Mouse (Mus musculus): ENCODE data around the gene Mrs2.

DNA sequence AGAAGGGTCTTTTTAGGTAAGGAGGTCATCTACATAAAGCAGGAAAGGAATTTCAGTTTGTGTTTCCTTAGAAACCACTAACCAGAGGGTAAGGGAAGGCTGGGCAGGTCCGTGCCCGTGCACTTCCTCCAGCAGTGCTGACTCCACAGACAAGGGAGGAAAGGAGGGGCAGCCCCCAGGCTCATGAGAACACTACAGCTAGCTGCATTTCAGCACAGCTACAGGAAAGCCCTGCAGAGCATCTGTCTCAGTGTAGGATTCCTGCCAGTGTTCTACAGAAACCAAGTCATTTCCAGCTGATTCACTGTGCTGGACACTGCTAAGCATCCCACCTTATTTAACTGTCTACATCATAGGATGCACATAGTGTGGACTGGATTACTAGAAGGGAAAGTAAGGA, 27.0 kb downstream of the Mrs2 start:
- TF ChIP-seq CTCF (IDR thresholded peaks at IDR 0.05; ENCODE audit: low read depth, low read length) (no peak), TAL1 (conservative IDR thresholded peaks at IDR 0.05; ENCODE audit: low read depth, low read length) (no peak)

Measured in G1E (cell line).